Mouse (Mus musculus): ENCODE data around the gene Rundc3a. TPM values are rescaled to one million over a fixed set of nuclear protein-coding genes. Genes with fewer than 3 reads are reported as not detected.

Gene Rundc3a
- total RNA-seq, 2 experiments from 2014 or later, result 261 to 262 TPM

DNA sequence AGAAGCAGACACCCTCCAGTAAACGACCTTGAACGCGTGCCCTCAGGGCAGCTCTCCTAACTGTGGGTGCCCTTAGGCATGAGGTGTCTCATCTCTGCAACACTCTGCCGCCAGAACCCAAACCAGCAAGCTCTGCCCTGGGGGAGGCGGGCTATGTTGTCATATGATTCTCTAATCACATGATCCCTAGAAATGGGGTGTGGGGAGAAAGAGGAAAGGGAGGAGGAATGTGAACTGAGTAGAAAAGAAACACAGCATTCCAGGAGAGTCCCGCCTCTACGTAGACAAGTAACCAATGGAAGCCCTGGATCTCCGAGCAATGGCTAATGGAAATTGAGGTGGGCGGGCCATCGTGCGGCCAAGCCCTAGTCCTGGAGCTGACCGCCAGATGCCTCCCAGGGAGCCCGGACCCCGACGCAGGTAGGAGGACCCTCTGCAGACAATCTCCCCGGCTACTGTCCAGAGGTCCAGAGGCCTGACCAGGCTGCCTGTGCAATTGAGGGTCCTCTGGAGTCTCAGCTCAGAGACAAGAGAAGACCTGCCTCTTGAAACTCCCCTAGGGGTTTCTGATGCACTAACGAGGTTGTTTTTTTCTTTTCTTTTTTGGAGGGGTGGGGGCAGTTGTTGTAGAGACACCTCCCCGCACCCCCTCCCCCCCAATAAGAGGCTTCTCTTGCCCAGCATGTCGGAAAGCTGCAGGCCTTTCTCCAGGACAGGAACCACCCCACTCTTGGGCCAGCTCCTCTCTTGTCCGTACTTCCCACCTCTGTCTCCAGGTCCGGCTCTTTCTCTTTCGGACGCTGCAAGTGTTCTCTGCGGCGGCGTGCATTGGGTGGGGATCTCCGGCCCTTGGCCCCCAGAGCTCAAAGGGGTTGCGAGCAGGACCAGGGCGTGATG is 37.2 kb downstream of the Rundc3a start, which contains the start of gene Grn:
Gene Grn (plus strand): TSS at position 195 of the 897 bp plus-strand sequence.
- intact Hi-C loops (cut with DNase I), result loop anchor here (5.0 kb wide), 1 partner anchor 133 kb away; the partner anchor contains the start of gene Atxn7l3
- DNase-seq, result peak; percentile 87

GRCm38 (mm10) chr11:102431018-102431645 is 37.9 kb downstream of the Rundc3a start:
- intact Hi-C loops (cut with DNase I), result loop anchor here (5.0 kb wide), 1 partner anchor 134 kb away; the partner anchor contains the start of gene Atxn7l3
- peak; percentile 81 for DNase-seq

- DNase-seq, result no peak
- intact Hi-C loops (cut with DNase I), result loop anchor here (5.0 kb wide), 1 partner anchor 134 kb away; the partner anchor contains the start of gene Atxn7l3
These were observed 38.5 kb downstream of the Rundc3a start for GRCm38 (mm10) chr11:102431728-102432114.

DNA sequence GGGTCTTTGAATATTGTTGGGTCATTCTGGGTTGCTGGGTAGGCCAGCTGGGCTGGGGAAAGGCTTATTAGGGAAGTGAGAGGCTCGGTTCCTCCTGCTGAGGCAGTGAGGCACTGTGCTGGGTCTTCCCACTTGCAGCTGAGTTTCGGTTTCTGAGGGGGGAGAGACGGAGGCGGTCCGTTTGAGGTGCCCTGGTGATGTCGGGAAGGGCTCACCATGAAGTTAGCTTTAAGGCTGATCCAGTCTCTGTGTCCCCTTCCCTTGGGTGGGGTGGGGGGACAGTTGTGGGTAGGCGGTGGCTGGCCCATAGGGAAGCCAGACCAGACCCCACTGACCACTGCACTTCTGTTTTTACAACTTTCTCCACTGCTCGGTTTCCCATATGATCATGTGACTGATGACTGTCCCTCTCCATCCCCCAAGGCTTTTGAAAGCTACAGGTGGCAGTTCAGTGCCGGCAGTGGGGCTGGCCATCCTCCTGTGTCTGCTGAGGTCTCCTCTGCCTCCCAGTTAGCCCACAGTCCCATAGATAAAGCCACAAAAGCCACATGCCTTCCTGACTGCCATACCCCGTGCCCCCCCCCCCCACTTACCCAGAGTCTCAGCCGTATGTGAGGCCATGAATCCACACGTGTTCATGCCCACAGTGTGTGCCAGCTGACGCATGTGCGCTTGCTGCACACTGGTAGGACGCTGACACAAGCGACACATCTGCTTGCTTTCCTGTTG is 39.1 kb downstream of the Rundc3a start:
- intact Hi-C loops (cut with DNase I), result loop anchor here (5.0 kb wide), 1 partner anchor 135 kb away; the partner anchor contains the start of gene Atxn7l3
- DNase-seq, result no peak

GRCm38 (mm10) chr11:102432896-102433295 is 39.7 kb downstream of the Rundc3a start:
- peak; percentile 77 for DNase-seq
- intact Hi-C loops (cut with DNase I), result loop anchor here (5.0 kb wide), 1 partner anchor 136 kb away; the partner anchor contains the start of gene Atxn7l3

DNA sequence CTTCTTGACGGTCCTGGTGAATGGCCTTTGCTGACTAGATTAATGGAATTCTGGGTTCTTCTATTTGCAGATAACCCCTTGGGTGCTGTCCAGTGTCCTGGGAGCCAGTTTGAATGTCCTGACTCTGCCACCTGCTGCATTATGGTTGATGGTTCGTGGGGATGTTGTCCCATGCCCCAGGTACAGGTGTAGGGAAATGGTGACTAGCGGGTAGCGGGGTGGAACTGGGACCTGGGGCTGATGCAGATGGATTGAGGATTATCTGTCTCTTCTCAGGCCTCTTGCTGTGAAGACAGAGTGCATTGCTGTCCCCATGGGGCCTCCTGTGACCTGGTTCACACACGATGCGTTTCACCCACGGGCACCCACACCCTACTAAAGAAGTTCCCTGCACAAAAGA is 40.7 kb downstream of the Rundc3a start:
- no peak for DNase-seq
- intact Hi-C loops (cut with DNase I), result loop anchor here (5.0 kb wide), 1 partner anchor 137 kb away; the partner anchor contains the start of gene Atxn7l3

DNA sequence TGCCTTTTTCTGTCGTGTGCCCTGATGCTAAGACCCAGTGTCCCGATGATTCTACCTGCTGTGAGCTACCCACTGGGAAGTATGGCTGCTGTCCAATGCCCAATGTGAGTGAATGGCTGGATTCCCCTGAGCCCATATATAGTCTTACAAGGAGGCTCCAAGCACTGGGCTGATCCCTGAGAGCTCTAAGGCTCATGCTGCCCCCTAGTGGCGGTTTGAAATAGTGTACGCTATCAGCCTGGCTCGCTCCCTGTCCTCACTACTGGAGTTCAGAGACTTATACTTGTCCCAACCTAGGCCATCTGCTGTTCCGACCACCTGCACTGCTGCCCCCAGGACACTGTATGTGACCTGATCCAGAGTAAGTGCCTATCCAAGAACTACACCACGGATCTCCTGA is 41.2 kb downstream of the Rundc3a start:
- DNase-seq, result peak; percentile 90
- intact Hi-C loops (cut with DNase I), result loop anchor here (5.0 kb wide), 1 partner anchor 137 kb away; the partner anchor contains the start of gene Atxn7l3

DNA sequence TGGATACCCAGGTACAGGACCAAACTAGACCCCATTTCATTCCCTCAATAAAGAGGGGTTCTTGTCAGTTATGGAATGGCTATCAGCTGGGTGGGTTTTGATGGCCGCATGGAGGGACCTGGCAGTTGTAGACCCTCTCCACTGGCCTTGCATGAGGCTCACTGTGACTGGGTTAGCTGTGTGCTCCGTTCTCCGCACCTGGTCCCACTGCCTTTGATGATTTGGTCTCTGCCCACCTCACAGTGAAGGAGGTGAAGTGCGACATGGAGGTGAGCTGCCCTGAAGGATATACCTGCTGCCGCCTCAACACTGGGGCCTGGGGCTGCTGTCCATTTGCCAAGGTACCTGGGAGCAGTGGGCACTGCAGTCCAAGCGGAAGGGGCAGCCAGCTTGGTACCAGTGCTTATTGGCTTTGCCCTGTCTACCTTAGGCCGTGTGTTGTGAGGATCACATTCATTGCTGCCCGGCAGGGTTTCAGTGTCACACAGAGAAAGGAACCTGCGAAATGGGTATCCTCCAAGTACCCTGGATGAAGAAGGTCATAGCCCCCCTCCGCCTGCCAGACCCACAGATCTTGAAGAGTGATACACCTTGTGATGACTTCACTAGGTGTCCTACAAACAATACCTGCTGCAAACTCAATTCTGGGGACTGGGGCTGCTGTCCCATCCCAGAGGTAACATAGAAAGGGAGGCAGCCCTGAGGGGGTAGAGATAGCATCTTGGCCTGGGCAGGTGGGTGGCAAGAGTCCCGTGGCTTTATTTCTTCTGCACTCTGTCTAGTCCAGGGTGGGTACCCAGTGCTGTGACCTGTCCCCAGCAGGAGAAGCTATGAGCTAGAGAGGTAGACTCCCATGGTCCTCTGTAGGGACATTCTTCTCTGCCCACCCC is 41.9 kb downstream of the Rundc3a start:
- no peak for DNase-seq
- intact Hi-C loops (cut with DNase I), result loop anchor here (5.0 kb wide), 1 partner anchor 138 kb away; the partner anchor contains the start of gene Atxn7l3

GRCm38 (mm10) chr11:102435754-102436470 is 42.7 kb downstream of the Rundc3a start:
- DNase-seq, result no peak

GRCm38 (mm10) chr11:102436471-102436790 is 43.2 kb downstream of the Rundc3a start:
- no peak for DNase-seq
- intact Hi-C loops (cut with DNase I), result no loop called here

More at GRCm38 (mm10) chr11:102435754-102436470, 42.7 kb downstream of the Rundc3a start:
- intact Hi-C loops (cut with DNase I), result no loop called here

GRCm38 (mm10) chr11:102437120-102438061 is 44.2 kb downstream of the Rundc3a start:
- DNase-seq, result peak; percentile 76
- intact Hi-C loops (cut with DNase I), result no loop called here

GRCm38 (mm10) chr11:102438212-102439092 is 45.2 kb downstream of the Rundc3a start:
- DNase-seq, result peak; percentile 96
- intact Hi-C loops (cut with DNase I), result no loop called here

DNA sequence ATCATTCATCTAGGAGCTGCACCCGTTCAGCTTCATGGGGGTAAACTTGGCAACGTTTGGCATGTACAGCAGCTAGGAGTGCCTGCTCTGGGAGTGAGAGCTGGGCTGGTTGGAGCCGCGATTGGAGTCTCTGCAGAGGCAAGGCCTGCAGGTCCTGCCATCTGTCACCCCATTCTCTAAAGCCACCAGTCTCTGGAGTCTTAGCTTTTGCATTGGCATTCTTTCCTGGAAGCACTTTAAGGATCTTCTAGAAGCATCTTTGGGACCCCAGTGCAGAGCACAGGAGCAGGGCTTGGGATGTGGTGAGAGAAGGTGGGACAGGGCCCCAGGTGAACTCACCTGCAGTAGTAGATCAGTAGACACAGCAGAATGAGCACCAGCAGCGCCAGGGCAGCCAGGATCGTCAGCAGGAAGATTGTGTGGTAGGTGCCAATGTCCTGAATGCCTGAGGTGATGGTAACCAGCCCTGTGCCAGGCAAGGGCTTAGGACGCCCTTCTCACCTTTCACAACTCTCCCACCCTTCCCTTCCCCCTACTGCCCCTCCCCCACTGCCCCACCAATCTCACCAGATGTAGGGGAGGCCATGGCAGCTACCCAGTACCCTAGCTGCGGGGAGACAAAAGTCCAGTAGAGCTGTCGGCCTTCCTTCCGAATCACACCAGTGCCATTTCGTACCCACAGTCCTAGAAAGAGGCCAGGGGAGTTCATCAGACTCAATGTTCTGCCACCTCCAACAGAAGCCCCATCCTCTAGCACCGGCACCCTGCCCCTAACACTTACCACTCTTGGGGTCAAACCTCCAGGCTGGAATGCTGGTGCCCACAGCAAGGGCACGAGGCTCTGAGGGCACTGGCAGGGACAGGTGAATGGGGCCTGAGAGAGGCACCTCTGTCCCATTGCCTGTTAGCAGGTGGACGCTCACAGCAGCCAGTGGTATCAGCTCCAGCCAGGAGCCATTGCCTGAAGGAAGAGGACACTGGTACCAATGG is 46.2 kb downstream of the Rundc3a start:
- DNase-seq, result no peak
- intact Hi-C loops (cut with DNase I), result no loop called here

DNA sequence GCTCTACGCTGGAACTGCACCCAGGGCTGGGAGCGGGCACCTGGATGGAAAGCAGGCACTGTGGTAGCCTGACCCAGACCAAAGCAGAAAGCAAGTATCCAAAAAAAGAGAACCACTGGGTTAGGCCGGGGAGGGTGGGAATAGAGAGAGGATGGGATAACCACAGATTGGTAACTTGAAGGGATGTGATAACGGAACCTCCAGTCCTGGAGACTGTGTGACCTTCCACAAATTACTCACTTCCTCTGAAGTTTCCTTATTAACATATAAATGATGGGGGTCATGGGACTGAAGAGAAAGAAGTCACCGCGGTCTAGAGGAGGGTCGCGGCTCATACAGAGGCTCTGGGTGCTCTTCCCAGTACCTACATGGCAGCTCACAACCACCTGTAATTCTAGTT is 47.1 kb downstream of the Rundc3a start:
- intact Hi-C loops (cut with DNase I), result no loop called here
- DNase-seq, result no peak

- intact Hi-C loops (cut with DNase I), result no loop called here
- DNase-seq, result no peak
These were observed 48.2 kb downstream of the Rundc3a start for GRCm38 (mm10) chr11:102441434-102441833.

GRCm38 (mm10) chr11:102442089-102442488 is 48.9 kb downstream of the Rundc3a start:
- no peak for DNase-seq
- intact Hi-C loops (cut with DNase I), result no loop called here
